Mouse (Mus musculus): ENCODE measurements at regions not wholly inside any gene's neighbourhood (a gene's known extent, or its start where the extent isn't known, plus 50 kb on each side); places are given as distances from the start of the nearest gene placed in this dataset.

- no peaks in the 10 kb centered on the region for H3K9me3 ChIP-seq (ENCODE audit: low read length)
- no peak overlapping the region for H3K9ac ChIP-seq
- ATAC-seq (no peak), DNase-seq (no peak)
- 88% methylated on average over 1 of the region's 1 CpGs for WGBS
- H3K36me3 ChIP-seq (ENCODE audit: insufficient read depth): no peaks in the 10 kb centered on the region
- H3K27ac ChIP-seq (ENCODE audit: low read depth, low read length): no peak overlapping the region
- H3K4me1 ChIP-seq (ENCODE audit: insufficient read depth): no peaks in the 10 kb centered on the region
- TF ChIP-seq CTCF (IDR thresholded peaks at IDR 0.05; ENCODE audit: low read depth): no peak
- H3K4me2 ChIP-seq (ENCODE audit: low read depth): no peak overlapping the region
- no peak overlapping the region for H3K4me3 ChIP-seq (ENCODE audit: low read depth, low read length)
- no peaks in the 10 kb centered on the region for H3K27me3 ChIP-seq (ENCODE audit: insufficient read depth, low read length)
Observed at GRCm38 (mm10) chr5:95864252-95864651, 88.5 kb downstream of the E330014E10Rik start.

- H3K4me1 ChIP-seq (ENCODE audit: insufficient read depth): no peaks in the 10 kb centered on the region
- H3K9ac ChIP-seq: no peak overlapping the region
- H3K36me3 ChIP-seq (ENCODE audit: insufficient read depth): no peaks in the 10 kb centered on the region
- DNase-seq: no peak
- H3K27ac ChIP-seq (ENCODE audit: low read depth, low read length): no peak overlapping the region
- ATAC-seq: no peak
- H3K4me3 ChIP-seq (ENCODE audit: low read depth, low read length): no peak overlapping the region
- H3K9me3 ChIP-seq (ENCODE audit: low read length): no peaks in the 10 kb centered on the region
- no peak overlapping the region for H3K4me2 ChIP-seq (ENCODE audit: low read depth)
- TF ChIP-seq CTCF (IDR thresholded peaks at IDR 0.05; ENCODE audit: low read depth): no peak
- H3K27me3 ChIP-seq (ENCODE audit: insufficient read depth, low read length): no peaks in the 10 kb centered on the region
- 77% methylated on average over 3 of the region's 3 CpGs for WGBS
Observed at GRCm38 (mm10) chr5:95864725-95865492, 89.1 kb downstream of the E330014E10Rik start.

DNA sequence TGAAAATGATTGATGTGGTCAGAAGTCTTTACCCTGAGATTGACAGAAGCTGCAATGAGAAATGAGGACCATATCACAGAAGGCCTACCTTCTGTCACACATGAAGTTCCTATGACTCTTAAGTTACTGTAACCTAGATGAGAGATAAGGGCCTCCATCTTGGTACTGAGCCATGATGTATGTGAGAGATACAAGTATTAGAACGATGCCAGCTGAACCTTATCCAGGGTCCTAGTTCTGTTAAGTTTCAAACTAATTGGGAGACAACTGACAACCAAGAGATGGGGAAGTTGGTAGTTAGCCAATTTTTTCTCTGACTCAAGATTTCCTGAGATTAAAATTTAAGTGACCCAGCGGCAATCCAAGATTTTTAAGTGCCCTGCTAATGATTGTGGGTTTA is 89.7 kb downstream of the E330014E10Rik start:
- no peak overlapping the region for H3K9ac ChIP-seq
- WGBS: 87% methylated on average over 2 of the region's 2 CpGs
- H3K4me1 ChIP-seq (ENCODE audit: insufficient read depth): no peaks in the 10 kb centered on the region
- H3K27ac ChIP-seq (ENCODE audit: low read depth, low read length): no peak overlapping the region
- no peaks in the 10 kb centered on the region for H3K36me3 ChIP-seq (ENCODE audit: insufficient read depth)
- H3K9me3 ChIP-seq (ENCODE audit: low read length): no peaks in the 10 kb centered on the region
- ATAC-seq: no peak
- no peaks in the 10 kb centered on the region for H3K27me3 ChIP-seq (ENCODE audit: insufficient read depth, low read length)
- H3K4me3 ChIP-seq (ENCODE audit: low read depth, low read length): no peak overlapping the region
- TF ChIP-seq CTCF (IDR thresholded peaks at IDR 0.05; ENCODE audit: low read depth): no peak
- no peak overlapping the region for H3K4me2 ChIP-seq (ENCODE audit: low read depth)
- no peak for DNase-seq

DNA sequence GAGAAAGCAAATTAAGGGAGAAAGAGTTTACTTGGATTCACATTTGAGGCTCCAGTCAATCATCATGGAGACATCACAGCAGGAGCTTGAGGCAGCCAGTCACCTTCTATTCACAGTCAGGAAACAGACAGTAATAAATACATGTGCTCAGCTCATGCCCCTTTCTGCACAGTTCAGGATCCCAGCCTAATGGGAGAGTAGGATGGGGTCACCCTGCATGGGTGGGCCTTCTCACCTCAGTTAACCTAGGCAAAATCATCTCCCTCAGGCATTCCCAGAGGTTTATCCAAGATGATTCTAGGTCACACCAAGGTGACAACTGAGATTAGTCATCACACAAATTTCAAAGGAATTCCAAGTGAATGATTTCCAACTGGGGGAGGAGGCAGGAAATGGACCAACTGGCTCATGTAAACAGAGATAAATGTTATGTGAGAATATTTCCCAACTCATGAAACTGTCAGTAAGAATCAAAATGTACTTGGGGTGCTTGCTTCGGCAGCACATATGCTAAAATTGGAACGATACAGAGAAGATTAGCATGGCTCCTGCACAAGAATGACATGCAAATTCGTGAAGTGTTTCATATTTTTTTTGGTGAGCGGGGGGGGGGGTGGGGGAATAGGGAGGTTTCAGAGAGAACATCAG is 89.8 kb upstream of the Cxcl13 start:
- Histone ChIP-seq H3K4me3 (ENCODE audit: low read depth, low read length) (no peak overlapping the region), H3K27me3 (ENCODE audit: insufficient read depth, low read length) (no peaks in the 10 kb centered on the region), H3K4me1 (ENCODE audit: insufficient read depth) (no peaks in the 10 kb centered on the region), H3K4me2 (ENCODE audit: low read depth) (no peak overlapping the region), H3K27ac (ENCODE audit: low read depth, low read length) (no peak overlapping the region), H3K9ac (no peak overlapping the region), H3K36me3 (ENCODE audit: insufficient read depth) (no peaks in the 10 kb centered on the region), H3K9me3 (ENCODE audit: low read length) (no peaks in the 10 kb centered on the region)
- no peak for TF ChIP-seq CTCF (IDR thresholded peaks at IDR 0.05; ENCODE audit: low read depth)
- no peak for DNase-seq
- 79% methylated on average over 4 of the region's 4 CpGs for WGBS
- no peak for ATAC-seq

DNA sequence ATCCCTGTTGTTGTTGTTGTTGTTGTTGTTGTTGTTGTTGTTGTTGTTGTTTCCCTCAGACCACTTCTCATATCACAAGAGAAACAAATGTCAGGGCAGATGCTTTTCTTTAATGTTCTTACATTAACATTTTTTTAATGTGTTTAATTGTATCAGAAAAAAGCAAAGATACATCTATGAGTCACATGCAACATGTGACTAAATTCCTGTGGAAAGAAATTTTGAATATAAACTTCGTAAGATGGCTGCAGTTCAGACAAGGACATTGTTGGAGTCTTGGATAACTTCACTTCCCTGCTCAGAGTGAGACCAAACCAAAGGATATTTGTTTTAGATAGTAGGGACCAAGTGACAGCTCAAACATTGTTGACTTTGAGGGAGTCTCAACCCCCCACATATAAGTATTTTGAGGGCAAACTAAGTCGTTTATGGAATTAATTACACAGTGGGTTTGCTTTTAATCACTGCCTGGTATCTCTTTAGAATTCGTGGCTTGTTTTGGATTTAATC is 86.4 kb upstream of the Cxcl13 start:
- Histone ChIP-seq H3K9ac (no peak overlapping the region), H3K27me3 (ENCODE audit: insufficient read depth, low read length) (no peaks in the 10 kb centered on the region), H3K4me2 (ENCODE audit: low read depth) (no peak overlapping the region), H3K27ac (ENCODE audit: low read depth, low read length) (no peak overlapping the region), H3K4me3 (ENCODE audit: low read depth, low read length) (no peak overlapping the region), H3K36me3 (ENCODE audit: insufficient read depth) (no peaks in the 10 kb centered on the region), H3K9me3 (ENCODE audit: low read length) (no peaks in the 10 kb centered on the region), H3K4me1 (ENCODE audit: insufficient read depth) (no peaks in the 10 kb centered on the region)
- WGBS: 65% methylated on average over 3 of the region's 3 CpGs
- no peak for ATAC-seq
- DNase-seq: no peak
- TF ChIP-seq CTCF (IDR thresholded peaks at IDR 0.05; ENCODE audit: low read depth): no peak

DNA sequence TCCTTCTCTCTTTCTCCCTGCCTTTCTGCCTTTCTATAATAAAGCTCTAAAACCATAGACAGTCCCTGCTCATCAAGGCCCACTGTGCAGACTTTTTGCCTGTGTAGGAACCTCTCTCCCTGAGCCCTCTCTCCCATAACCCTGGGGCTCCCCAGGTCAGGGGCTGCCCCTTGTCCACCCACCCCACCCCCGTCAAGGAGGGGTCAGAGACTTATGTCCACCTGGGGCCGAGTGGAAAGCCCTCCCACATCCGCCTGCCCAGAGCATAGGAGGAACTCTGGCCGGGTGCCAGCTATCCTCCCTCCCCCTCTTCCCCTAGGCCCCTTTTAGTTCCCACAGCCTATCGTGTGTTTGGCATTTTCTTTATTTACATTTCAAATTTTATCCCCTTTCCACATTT is 81.8 kb upstream of the Cxcl13 start:
- no peak for ATAC-seq
- H3K4me3 ChIP-seq (ENCODE audit: low read depth, low read length): no peak overlapping the region
- H3K9ac ChIP-seq: no peak overlapping the region
- H3K4me2 ChIP-seq (ENCODE audit: low read depth): no peak overlapping the region
- TF ChIP-seq CTCF (IDR thresholded peaks at IDR 0.05; ENCODE audit: low read depth): no peak
- H3K9me3 ChIP-seq (ENCODE audit: low read length): no peaks in the 10 kb centered on the region
- no peaks in the 10 kb centered on the region for H3K36me3 ChIP-seq (ENCODE audit: insufficient read depth)
- H3K27me3 ChIP-seq (ENCODE audit: insufficient read depth, low read length): no peaks in the 10 kb centered on the region
- H3K27ac ChIP-seq (ENCODE audit: low read depth, low read length): no peak overlapping the region
- no peaks in the 10 kb centered on the region for H3K4me1 ChIP-seq (ENCODE audit: insufficient read depth)
- no peak for DNase-seq
- WGBS: 72% methylated on average over 5 of the region's 5 CpGs

DNA sequence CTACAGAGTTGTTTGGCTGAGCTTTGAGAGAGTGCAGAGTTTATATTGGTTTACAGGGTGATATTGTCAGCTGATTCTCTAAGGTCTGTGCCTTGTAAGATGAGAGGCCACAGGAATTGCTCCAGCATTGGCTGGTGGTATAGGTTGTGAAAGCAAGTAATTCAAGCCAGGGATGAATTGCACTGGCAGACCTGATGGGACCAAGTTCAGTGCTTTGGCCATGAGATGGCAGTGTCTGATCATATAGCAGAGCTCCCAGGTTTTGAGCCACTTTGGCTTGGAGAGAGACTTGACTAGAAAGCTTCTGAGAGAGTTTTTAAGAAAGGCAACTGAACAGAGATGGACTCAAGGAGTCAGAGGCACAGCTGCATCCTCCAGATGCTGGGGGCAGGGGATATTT is 75.8 kb upstream of the Cxcl13 start:
- Histone ChIP-seq H3K9me3 (ENCODE audit: low read length) (no peaks in the 10 kb centered on the region), H3K9ac (no peak overlapping the region), H3K27me3 (ENCODE audit: insufficient read depth, low read length) (no peaks in the 10 kb centered on the region), H3K4me3 (ENCODE audit: low read depth, low read length) (no peak overlapping the region), H3K4me1 (ENCODE audit: insufficient read depth) (no peaks in the 10 kb centered on the region), H3K4me2 (ENCODE audit: low read depth) (no peak overlapping the region), H3K27ac (ENCODE audit: low read depth, low read length) (no peak overlapping the region), H3K36me3 (ENCODE audit: insufficient read depth) (no peaks in the 10 kb centered on the region)
- ATAC-seq: peak; percentile 74
- TF ChIP-seq CTCF (IDR thresholded peaks at IDR 0.05; ENCODE audit: low read depth): peak; percentile 72
- peak; percentile 66 for DNase-seq
